Mouse (Mus musculus) hindbrain, embryonic 16.5 days (tissue): ENCODE results near the gene Apold1. TPM values are rescaled to one million over a fixed set of nuclear protein-coding genes. Genes with fewer than 3 reads are reported as not detected.

Source experiments
- ATAC-seq: fragments of 200-750 bp; cut with Nextera tagmentation; 2 replicates; pipeline ENCODE4 v1.8.0; 2017; ENCODE audit warnings: moderate TSS enrichment, moderate library complexity
- H3K27ac ChIP-seq: fragments of 300-500 bp; sonication (generic); 2 replicates; pipeline ENCODE4 v1.5.1; 2014; ENCODE audit warnings: low read depth, mild to moderate bottlenecking, control low read depth, low read length, moderate library complexity
- H3K27me3 ChIP-seq: fragments of 300-500 bp; sonication (generic); replicated peaks from 2 replicates; pipeline ENCODE4 v1.6.1; 2014; ENCODE audit warnings: low read length; ENCODE audit not compliant: control insufficient read depth, insufficient read depth
- H3K36me3 ChIP-seq: fragments of 300-500 bp; sonication (generic); 2 replicates; pipeline ENCODE4 v1.6.1; 2014; ENCODE audit warnings: mild to moderate bottlenecking, low read length, moderate library complexity, mixed read lengths; ENCODE audit not compliant: control insufficient read depth, insufficient read depth
- H3K4me1 ChIP-seq: fragments of 300-500 bp; sonication (generic); 2 replicates; pipeline ENCODE4 v1.6.1; 2014; ENCODE audit warnings: low read depth, low read length; ENCODE audit not compliant: control insufficient read depth, insufficient read depth
- H3K4me2 ChIP-seq: fragments of 300-500 bp; sonication (generic); 2 replicates; pipeline ENCODE4 v1.6.1; 2014; ENCODE audit warnings: mild to moderate bottlenecking, low read length, control low read depth, moderate library complexity
- H3K4me3 ChIP-seq: fragments of 300-500 bp; sonication (generic); 2 replicates; pipeline ENCODE4 v1.5.1; 2014; ENCODE audit warnings: mild to moderate bottlenecking, low read length, control low read depth, moderate library complexity
- H3K9ac ChIP-seq: fragments of 300-500 bp; sonication (generic); 2 replicates; pipeline ENCODE4 v1.6.1; 2014; ENCODE audit warnings: low read depth, mild to moderate bottlenecking, control low read depth, low read length, moderate library complexity
- H3K9me3 ChIP-seq: fragments of 300-500 bp; sonication (generic); 2 replicates; pipeline ENCODE4 v1.6.1; 2014; ENCODE audit warnings: mild to moderate bottlenecking, low read length, moderate library complexity; ENCODE audit not compliant: control insufficient read depth
- WGBS: fragments of 180-500 bp; shearing (Covaris S2); extraction: QIAGEN DNeasy Blood & Tissue Kit; methylation state at CpG from one replicate; pipeline ENCODE4 v1.1.7; 2014; 5-methylcytosine and 5-hydroxymethylcytosine counted together
- polyA plus RNA-seq: library from polyadenylated mRNA; unstranded; fragments of >200 nt; fragmentation: Nextera tagmentation; extraction: Ambion mirVana; gene quantifications from 2 replicates; pipeline ENCODE4 v1.2.1, GENCODE M21; 2015

Gene Apold1
- polyA plus RNA-seq, result 4.4 and 5.7 TPM in 2 replicates

DNA sequence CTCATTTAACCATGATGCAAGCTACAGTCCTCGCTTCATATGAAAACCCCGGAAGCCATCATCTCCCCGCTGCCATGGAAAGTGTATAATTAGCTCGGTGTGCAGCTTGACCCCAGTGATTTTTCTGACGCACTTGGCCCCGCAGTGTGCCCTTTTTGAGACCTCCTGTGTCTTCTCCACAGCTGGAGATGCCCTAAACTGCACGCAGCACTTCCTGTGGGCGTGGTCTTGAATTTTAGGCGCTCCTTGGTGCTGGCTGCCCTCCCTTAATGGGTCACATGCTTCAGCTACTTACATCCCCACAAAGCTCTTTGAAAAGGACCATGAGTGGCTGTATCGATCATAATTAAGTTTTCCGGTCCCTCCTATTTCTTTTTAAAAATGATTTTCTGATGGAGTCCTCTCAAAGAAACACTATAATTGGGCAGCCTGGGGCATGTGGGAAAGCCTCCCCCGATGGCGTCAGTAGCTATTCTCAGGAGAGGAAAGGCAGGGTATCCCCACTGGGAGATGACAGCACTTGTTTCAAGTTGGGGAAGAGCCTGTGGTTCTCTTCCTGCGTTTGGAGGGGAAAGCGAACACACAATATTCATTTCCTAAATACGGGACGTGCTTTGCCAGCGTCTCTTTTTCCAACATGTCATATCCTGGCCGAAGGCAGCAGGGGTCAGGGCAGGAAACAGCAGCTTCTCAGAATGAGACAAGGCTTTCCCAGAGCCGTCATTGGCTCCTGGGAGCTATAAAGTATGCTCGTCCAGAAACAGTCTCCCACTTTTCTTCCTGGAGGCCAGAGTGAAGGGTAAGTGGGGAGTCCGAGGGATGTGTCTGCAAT, at the start of gene Apold1:
Gene Apold1, plus strand, starts transcription at position 488 of the 832 bp plus-strand sequence.
- H3K4me3 ChIP-seq, result 0 out of 2 replicates have a peak within 1 kb of the TSS, but pooled peaks have one; percentile 12
- ATAC-seq, result no peak
- H3K9ac ChIP-seq, result no peak within 1 kb of the TSS
- WGBS, result 43% methylated on average over 22 of the region's 22 CpGs
- no peaks in the 10 kb centered on the region for H3K36me3 ChIP-seq
- no peaks in the 10 kb centered on the region for H3K27me3 ChIP-seq
- H3K4me1 ChIP-seq, result peaks cover 4% of the 10 kb centered on the region; the same call in 1 of the 2 replicates
- H3K9me3 ChIP-seq, result no peaks in the 10 kb centered on the region
- peak within 1 kb of the TSS; percentile 46 for H3K4me2 ChIP-seq
- H3K27ac ChIP-seq, result no peak within 1 kb of the TSS

DNA sequence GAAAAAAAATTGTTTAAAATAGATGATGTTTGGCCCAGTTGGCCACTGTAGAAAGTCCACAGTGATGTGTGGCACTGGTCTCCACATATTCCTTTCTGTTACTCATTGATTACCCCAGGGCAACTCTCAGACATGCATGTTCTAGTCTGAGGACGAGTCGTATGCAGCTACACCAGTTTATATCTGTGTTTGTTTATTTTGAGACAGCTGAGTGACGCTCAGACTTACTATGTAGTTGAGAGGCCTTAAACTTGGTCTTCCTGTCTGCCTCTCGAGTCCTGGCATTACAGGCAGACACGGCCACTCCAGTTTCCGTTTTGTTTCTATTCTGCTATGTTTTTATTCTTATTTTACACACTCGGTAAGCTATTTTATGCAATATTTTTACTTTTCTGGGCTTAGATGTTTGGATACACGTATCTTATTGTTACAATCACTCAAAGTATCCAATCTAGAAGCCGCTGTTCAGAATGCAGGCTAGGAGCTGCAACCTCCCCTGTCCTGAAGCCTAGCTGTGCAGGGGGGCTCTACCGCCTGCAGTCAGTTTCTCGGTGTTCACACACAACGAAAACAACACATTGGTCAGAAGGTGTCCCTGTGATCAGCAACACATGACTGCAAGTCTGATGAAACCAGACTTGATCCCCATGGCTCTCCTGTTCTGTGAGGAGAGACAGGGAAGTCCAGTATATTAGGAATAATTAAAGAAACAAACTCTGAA, 48.9 kb upstream of the Apold1 start:
- Histone ChIP-seq H3K4me2 (no peak overlapping the region), H3K27me3 (no peaks in the 10 kb centered on the region), H3K4me1 (0 out of 2 replicates have a peak, but pooled peaks cover under 1% of the 10 kb centered on the region), H3K36me3 (no peaks in the 10 kb centered on the region), H3K9me3 (no peaks in the 10 kb centered on the region), H3K4me3 (no peak overlapping the region), H3K27ac (no peak overlapping the region), H3K9ac (no peak overlapping the region)
- ATAC-seq, result no peak
- 74% methylated on average over 12 of the region's 12 CpGs for WGBS

DNA sequence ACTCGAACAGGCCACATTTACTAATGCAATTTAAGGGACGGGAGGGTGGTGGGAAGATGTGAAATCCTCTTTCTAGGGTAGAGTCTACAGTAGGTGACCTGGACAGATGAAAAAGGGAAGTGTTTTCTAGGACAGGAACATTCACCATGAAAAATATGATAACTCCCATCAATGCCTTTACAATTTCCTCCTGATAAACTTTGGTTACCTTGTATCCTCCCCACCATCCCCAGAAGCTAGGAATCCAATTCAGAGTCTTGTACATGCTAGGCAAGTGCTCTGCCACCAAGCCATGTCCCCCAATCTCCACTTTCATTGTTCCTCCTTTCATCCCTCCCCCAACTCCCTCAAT, 48.3 kb upstream of the Apold1 start:
- H3K27me3 ChIP-seq, result no peaks in the 10 kb centered on the region

GRCm38 (mm10) chr6:134934305-134934704, 47.2 kb upstream of the Apold1 start:
- H3K4me3 ChIP-seq, result no peak overlapping the region
- H3K9ac ChIP-seq, result no peak overlapping the region
- no peak overlapping the region for H3K4me2 ChIP-seq
- WGBS, result 93% methylated on average over 5 of the region's 5 CpGs
- H3K27me3 ChIP-seq, result no peaks in the 10 kb centered on the region
- no peak overlapping the region for H3K27ac ChIP-seq
- no peaks in the 10 kb centered on the region for H3K36me3 ChIP-seq
- ATAC-seq, result no peak
- H3K4me1 ChIP-seq, result no peaks in the 10 kb centered on the region
- H3K9me3 ChIP-seq, result no peaks in the 10 kb centered on the region

More for the DNA sequence above, 48.3 kb upstream of the Apold1 start:
- H3K4me3 ChIP-seq, result no peak overlapping the region
- no peak overlapping the region for H3K9ac ChIP-seq
- H3K27ac ChIP-seq, result no peak overlapping the region
- ATAC-seq, result no peak
- H3K36me3 ChIP-seq, result no peaks in the 10 kb centered on the region
- no peak overlapping the region for H3K4me2 ChIP-seq
- WGBS, result 89% methylated on average over 2 of the region's 2 CpGs
- H3K9me3 ChIP-seq, result no peaks in the 10 kb centered on the region
- H3K4me1 ChIP-seq, result no peaks in the 10 kb centered on the region

DNA sequence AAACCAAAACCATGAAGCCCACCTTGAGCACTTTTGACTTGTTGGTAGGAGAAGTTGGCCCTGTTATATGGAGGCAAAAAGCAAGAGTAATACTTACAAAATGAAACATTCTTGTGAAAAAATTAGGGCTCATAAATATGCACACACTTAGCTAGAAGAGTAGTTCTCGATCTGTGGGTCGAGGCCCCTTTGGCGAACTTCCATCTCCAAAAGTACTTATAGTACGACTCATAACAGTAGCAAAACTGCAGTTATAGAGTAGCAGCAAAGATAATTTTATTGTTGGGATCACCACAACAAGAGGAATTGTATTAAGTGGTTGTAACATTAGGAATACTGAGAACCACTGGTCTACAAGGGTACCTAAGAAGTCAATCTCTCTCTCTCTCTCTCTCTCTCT, 41.7 kb upstream of the Apold1 start:
- WGBS, result 95% methylated on average over 4 of the region's 4 CpGs
- H3K9ac ChIP-seq, result no peak overlapping the region
- H3K27me3 ChIP-seq, result no peaks in the 10 kb centered on the region
- H3K36me3 ChIP-seq, result no peaks in the 10 kb centered on the region
- H3K4me3 ChIP-seq, result no peak overlapping the region
- H3K9me3 ChIP-seq, result no peaks in the 10 kb centered on the region
- no peak overlapping the region for H3K27ac ChIP-seq
- H3K4me1 ChIP-seq, result no peaks in the 10 kb centered on the region
- no peak overlapping the region for H3K4me2 ChIP-seq
- no peak for ATAC-seq

- H3K4me2 ChIP-seq, result no peak overlapping the region
- no peak overlapping the region for H3K9ac ChIP-seq
- no peak for ATAC-seq
- no peaks in the 10 kb centered on the region for H3K9me3 ChIP-seq
- H3K27ac ChIP-seq, result no peak overlapping the region
- no peaks in the 10 kb centered on the region for H3K27me3 ChIP-seq
- H3K4me3 ChIP-seq, result no peak overlapping the region
- H3K36me3 ChIP-seq, result no peaks in the 10 kb centered on the region
- WGBS, result 79% methylated on average over 13 of the region's 13 CpGs
- H3K4me1 ChIP-seq, result no peaks in the 10 kb centered on the region
Observed at GRCm38 (mm10) chr6:134943759-134944407, 37.6 kb upstream of the Apold1 start.

DNA sequence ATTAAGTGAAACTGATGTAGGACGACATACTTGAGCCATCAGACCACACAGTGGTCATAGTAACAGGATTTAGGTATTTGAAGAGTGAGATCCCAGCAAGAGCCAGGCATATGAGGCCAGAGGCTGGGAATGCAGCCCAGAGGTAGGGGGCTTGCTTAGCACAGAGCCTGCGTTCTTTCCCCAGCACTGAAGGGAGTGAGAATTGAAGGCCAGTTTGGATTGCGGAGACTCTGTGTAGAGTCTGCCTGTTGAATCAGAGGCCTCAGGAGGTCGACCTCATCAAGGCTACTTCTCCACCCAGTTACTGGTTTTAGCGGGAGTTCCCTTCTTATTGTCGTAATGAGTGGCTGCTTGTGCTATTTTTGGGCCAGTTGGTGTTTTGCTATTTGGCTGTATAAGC, 35.5 kb upstream of the Apold1 start:
- H3K9ac ChIP-seq, result no peak overlapping the region
- no peak for ATAC-seq
- no peak overlapping the region for H3K4me3 ChIP-seq
- H3K27me3 ChIP-seq, result no peaks in the 10 kb centered on the region
- WGBS, result 74% methylated on average over 6 of the region's 6 CpGs
- H3K27ac ChIP-seq, result no peak overlapping the region
- no peak overlapping the region for H3K4me2 ChIP-seq
- no peaks in the 10 kb centered on the region for H3K9me3 ChIP-seq
- no peaks in the 10 kb centered on the region for H3K4me1 ChIP-seq
- no peaks in the 10 kb centered on the region for H3K36me3 ChIP-seq

- Histone ChIP-seq H3K36me3 (no peaks in the 10 kb centered on the region), H3K9me3 (no peaks in the 10 kb centered on the region), H3K4me1 (no peaks in the 10 kb centered on the region), H3K9ac (no peak overlapping the region), H3K27me3 (no peaks in the 10 kb centered on the region), H3K4me2 (no peak overlapping the region), H3K27ac (no peak overlapping the region), H3K4me3 (no peak overlapping the region)
- WGBS, result 86% methylated on average over 9 of the region's 9 CpGs
- ATAC-seq, result no peak
Observed at GRCm38 (mm10) chr6:134946858-134947257, 34.7 kb upstream of the Apold1 start.
